Mouse (Mus musculus) bone marrow, adult 2 months (tissue): ENCODE data around the gene Theg.

Source experiments
- CTCF ChIP-seq: fragments of 200-500 bp; IDR thresholded peaks from 2 replicates; pipeline ENCODE4 v1.5.1; 2011; ENCODE audit warnings: low read length, control low read depth; ENCODE audit not compliant: control insufficient read depth, insufficient read depth
- POLR2A ChIP-seq: fragments of 200-500 bp; IDR thresholded peaks from 2 replicates; pipeline ENCODE4 v1.6.1; 2011; ENCODE audit warnings: low read depth, mild to moderate bottlenecking, control low read depth, low read length, borderline replicate concordance; ENCODE audit not compliant: control insufficient read depth

DNA sequence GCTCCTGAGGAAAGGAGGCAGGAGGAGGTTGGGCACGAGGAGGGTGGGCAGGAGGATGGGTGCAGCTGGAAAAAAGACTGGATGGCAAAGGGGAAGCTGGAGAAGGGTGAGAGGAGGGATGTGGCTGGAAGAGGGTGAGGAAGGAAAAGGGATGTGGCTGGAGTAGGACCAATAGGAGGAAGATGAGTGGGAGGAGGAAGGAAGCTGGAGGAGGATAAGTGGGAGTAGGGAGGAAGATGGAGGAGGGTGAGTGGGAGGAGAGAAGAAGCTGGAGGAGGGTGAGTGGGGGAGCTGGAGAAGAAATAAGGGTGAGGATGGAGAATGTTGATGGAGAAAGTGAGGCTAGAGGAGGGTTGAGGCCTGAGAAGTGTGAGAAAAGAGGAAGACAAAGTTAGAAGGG is 51.7 kb downstream of the Theg start:
- TF ChIP-seq CTCF (no peak), POLR2A (no peak)
